Mouse (Mus musculus) adrenal gland, postnatal 0 days (tissue): ENCODE data around the gene Galp. TPM values are rescaled to one million over a fixed set of nuclear protein-coding genes. Genes with fewer than 3 reads are reported as not detected.

Experiments
- polyA plus RNA-seq: library from polyadenylated mRNA; unstranded; fragments of >200 nt; fragmentation: Nextera tagmentation; extraction: Ambion mirVana; gene quantifications from 2 replicates; pipeline ENCODE4 v1.2.1, GENCODE M21; 2015

The Galp gene
- not detected in 2 replicates for polyA plus RNA-seq

DNA sequence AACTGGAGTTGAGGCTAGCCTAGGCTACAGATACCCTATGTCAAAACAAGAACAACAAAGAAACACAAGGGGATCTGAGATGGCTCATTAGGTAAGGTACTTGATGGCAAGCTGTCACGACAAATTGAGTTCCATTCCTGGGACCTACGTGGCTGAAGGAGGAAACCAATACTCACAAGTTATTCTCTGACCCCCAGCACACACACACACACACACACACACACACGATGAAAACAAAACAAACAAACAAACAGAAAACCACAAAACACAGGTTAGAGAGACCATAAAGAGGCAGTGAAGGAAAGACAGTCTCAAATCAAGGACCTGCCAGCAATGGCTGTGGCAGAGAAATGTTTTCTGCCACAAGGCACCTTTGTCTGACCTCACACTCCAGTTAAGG, at the start of gene Galp:
Gene Galp, plus strand, starts transcription at position 301 of the 400 bp plus-strand sequence.

DNA sequence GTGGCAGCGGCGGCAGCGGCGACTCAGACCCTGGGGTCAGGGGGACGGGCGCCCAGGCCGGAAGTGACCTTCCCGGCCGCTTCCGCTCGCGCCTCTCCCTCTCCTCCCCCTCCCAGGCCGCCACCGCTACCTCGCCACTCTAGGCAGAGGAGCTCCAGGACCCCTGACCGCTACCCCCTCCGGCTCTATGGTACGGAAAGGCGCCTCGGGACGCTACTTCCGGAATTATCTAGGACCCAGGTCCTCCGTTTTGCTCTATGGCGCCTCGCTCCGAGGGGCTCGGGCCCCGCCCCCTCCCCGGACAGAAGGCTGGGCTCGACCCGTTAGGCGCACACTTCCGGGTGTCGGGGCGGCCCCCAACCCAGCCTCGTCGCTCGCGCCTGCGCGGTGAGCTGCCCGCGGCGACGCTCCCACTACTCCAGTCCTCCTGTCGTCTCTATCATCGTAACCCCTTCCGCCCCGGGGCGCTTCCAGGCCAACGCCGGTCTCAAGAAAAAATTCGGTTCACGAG, 40.9 kb upstream of the Galp start, which contains the start of gene Zfp787:
Gene Zfp787, minus strand, starts transcription at position 97 of the 511 bp plus-strand sequence.

GRCm38 (mm10) chr7:6172006-6172649, 24.8 kb upstream of the Galp start, which contains the start of gene Zfp444:
Gene Zfp444, plus strand, starts transcription at chr7:6172226.

GRCm38 (mm10) chr7:6221978-6222377, 25.1 kb downstream of the Galp start, which contains the start of gene Zscan5b:
Gene Zscan5b, plus strand, starts transcription at chr7:6222278.

DNA sequence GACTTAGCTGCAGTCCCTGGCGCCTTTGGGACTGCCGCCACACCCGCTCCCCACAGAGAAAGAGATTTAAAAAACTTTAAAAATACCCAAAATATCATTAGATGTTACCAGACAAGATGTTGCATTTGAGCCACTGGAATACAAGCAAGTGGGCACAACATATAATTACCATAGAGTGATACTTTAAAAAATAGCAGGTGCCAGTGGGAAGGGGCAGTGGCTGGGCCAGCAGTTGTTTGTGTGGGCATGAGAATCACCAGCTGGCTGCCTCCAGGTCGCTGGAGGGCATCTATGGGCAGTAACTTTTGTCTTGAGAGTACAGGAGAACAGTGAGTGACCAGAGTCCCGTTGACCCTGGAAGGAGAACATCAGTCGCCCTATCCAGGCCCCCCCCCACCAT, 55.5 kb downstream of the Galp start, which contains the start of gene Epp13:
Gene Epp13, plus strand, starts transcription at position 301 of the 400 bp plus-strand sequence.

Other genes with a start within 250 kb of the Galp start
- gene Vmn1r65, start 186.1 kb upstream of the Galp start, polyA plus RNA-seq, result not detected in 2 replicates
- gene Nlrp4c, start 151.9 kb upstream of the Galp start, polyA plus RNA-seq, result not detected in 2 replicates
- 95.1 and 95.9 TPM in 2 replicates for gene Zfp787, start 41.1 kb upstream of the Galp start, polyA plus RNA-seq
- 38.5 and 48.4 TPM in 2 replicates for gene Zfp444, start 24.9 kb upstream of the Galp start, polyA plus RNA-seq
- not detected in 2 replicates for gene Zscan5b, start 25.2 kb downstream of the Galp start, polyA plus RNA-seq
- 0.21 TPM in 1 of 2 replicates, not detected in the other for gene Epp13, start 55.6 kb downstream of the Galp start, polyA plus RNA-seq
- 7.5 and 10.9 TPM in 2 replicates for gene Zfp667, start 89.5 kb downstream of the Galp start, polyA plus RNA-seq
- gene Zfp583, start 134.2 kb downstream of the Galp start, polyA plus RNA-seq, result 5.2 and 6.6 TPM in 2 replicates
- 1.5 and 2.0 TPM in 2 replicates for gene Gm3854, start 146.7 kb downstream of the Galp start, polyA plus RNA-seq
- gene Zfp78, start 166.2 kb downstream of the Galp start, polyA plus RNA-seq, result 2.1 and 2.7 TPM in 2 replicates
- 6.5 and 6.9 TPM in 2 replicates for gene Zfp28, start 186.2 kb downstream of the Galp start, polyA plus RNA-seq
- 0.14 and 0.15 TPM in 2 replicates for gene Smim17, start 201.6 kb downstream of the Galp start, polyA plus RNA-seq
- not detected in 2 replicates for gene Gm20715, start 213.2 kb downstream of the Galp start, polyA plus RNA-seq
- 0.08 TPM in 1 of 2 replicates, not detected in the other for gene Olfr1344, start 241.6 kb downstream of the Galp start, polyA plus RNA-seq